Mouse (Mus musculus) small intestine, adult 2 months (tissue): Measurements from ENCODE around the gene Lypd4. TPM values are rescaled to one million over a fixed set of nuclear protein-coding genes. Genes with fewer than 3 reads are reported as not detected.
"Not testable (repeated sequence)": the region's sequence is repeated elsewhere in the genome, so short reads cannot be mapped to it uniquely, and the experiment has no call there.

ENCODE experiments used
- H3K27ac ChIP-seq: fragments of 200-500 bp; 2 replicates; pipeline ENCODE4 v1.5.1; 2012; ENCODE audit warnings: low read depth, low read length, control low read depth, inconsistent platforms; ENCODE audit not compliant: insufficient read depth
- H3K27me3 ChIP-seq: fragments of 200-500 bp; 2 replicates; pipeline ENCODE4 v1.6.1; 2012; ENCODE audit warnings: mild to moderate bottlenecking, moderate library complexity, low read length, inconsistent platforms; ENCODE audit not compliant: control insufficient read depth, insufficient read depth
- H3K36me3 ChIP-seq: fragments of 200-500 bp; 2 replicates; pipeline ENCODE4 v1.6.1; 2012; ENCODE audit warnings: mild to moderate bottlenecking, low read length, control low read depth, inconsistent platforms; ENCODE audit not compliant: control insufficient read depth, insufficient read depth
- H3K4me1 ChIP-seq: fragments of 200-500 bp; 2 replicates; pipeline ENCODE4 v1.6.1; 2012; ENCODE audit warnings: low read length, inconsistent platforms, mixed read lengths; ENCODE audit not compliant: control insufficient read depth, insufficient read depth, insufficient read length
- H3K4me3 ChIP-seq: fragments of 200-500 bp; 2 replicates; pipeline ENCODE4 v1.5.1; 2012; ENCODE audit warnings: low read depth, mild to moderate bottlenecking, control low read depth, inconsistent platforms, low read length, moderate library complexity
- CTCF ChIP-seq: fragments of 200-500 bp; IDR thresholded peaks from 2 replicates; pipeline ENCODE4 v1.5.1; 2012; ENCODE audit warnings: low read depth, mild to moderate bottlenecking, control low read depth, inconsistent platforms, low read length, moderate library complexity, mixed read lengths; ENCODE audit not compliant: insufficient replicate concordance, insufficient read length; ENCODE audit errors: extremely low read depth
- POLR2A ChIP-seq: fragments of 200-500 bp; IDR thresholded peaks from 2 replicates; pipeline ENCODE4 v1.6.1; 2012; ENCODE audit warnings: low read depth, mild to moderate bottlenecking, control low read depth, inconsistent platforms, low read length, moderate library complexity
- WGBS: fragments of 180-500 bp; shearing (Covaris S2); methylation state at CpG from one replicate; pipeline ENCODE4 v1.1.7; 2018; 5-methylcytosine and 5-hydroxymethylcytosine counted together
- polyA plus RNA-seq: library from polyadenylated mRNA; depleted of rRNA; stranded (reverse); fragments of >200 nt; gene quantifications from 2 replicates; pipeline ENCODE4 v1.2.3, GENCODE M21; 2012

The Lypd4 gene
- polyA plus RNA-seq, 1 experiment: not detected

DNA sequence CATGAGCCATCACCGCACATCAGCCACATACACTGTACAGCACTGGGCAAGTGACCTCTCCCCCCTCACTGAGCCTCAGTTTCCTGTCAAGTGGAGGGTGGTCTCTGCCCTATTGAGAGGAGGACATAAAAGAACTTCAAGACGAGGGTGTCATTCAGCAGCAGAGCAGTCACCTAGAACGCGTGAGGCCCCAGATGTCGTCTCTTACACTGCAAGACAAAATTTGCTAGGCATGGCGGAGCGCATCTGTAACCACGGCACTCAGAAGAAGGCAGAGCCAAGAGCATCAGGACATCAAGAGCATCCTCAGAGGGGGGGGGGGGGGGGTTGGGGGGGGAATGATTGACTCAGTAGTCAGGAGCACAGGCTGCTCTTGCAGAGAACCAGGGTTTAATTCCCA is 26.5 kb upstream of the Lypd4 start:
- H3K4me1 ChIP-seq: no peaks in the 10 kb centered on the region
- 90% methylated on average over 8 of the region's 8 CpGs for WGBS
- H3K27me3 ChIP-seq: no peaks in the 10 kb centered on the region
- no peaks in the 10 kb centered on the region for H3K36me3 ChIP-seq
- no peak overlapping the region for H3K27ac ChIP-seq
- TF ChIP-seq CTCF: no peak
- no peak for TF ChIP-seq POLR2A
- no peak overlapping the region for H3K4me3 ChIP-seq

DNA sequence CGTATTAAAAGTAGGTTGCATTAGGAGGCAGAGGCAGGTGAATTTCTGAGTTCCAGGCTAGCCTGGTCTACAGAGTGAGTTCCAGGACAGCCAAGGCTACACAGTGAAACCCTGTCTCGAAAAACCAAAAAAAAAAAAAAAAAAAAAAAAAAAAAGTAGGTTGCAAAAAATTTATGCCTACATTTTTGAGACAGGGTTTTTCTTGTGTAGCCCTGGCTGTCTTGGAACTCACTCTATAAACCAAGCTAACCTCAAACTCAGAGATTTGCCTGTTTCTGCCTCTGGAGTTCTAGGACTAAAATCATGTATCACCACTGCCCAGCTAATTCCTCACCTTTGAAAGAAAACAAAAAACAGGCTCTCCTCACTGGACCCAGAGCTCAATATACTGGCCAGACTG is 26.0 kb upstream of the Lypd4 start:
- H3K27ac ChIP-seq, H3K4me1 ChIP-seq, H3K27me3 ChIP-seq, H3K36me3 ChIP-seq, H3K4me3 ChIP-seq: not testable (repeated sequence)
- WGBS: 81% methylated on average over 2 of the region's 2 CpGs

DNA sequence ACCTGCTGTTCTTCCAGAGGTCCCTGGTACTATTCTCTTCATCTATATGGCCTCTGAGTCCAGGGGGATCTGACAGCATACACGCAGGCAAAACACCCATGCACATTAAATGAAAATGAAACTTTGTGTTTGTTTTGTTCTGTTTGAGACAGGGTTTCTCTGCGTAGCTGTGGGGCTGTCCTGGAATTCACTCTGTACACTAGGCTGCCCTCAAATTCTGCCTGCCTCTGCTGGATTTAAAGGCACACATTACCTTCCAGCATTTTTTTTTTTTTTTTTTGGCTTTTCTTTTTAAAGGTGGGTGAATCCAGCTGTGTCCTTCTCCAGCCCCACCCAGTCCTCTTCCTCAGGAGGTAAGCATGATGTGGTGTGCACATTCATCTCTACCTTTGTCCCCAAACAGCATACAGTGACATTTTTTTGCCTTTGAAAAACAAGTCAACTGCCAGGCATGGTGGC is 22.4 kb upstream of the Lypd4 start:
- 48% methylated on average over 2 of the region's 2 CpGs for WGBS
- H3K27me3 ChIP-seq: no peaks in the 10 kb centered on the region
- H3K4me3 ChIP-seq: no peak overlapping the region
- peaks cover 27% of the 10 kb centered on the region for H3K36me3 ChIP-seq
- TF ChIP-seq CTCF: no peak
- TF ChIP-seq POLR2A: no peak
- no peak overlapping the region for H3K27ac ChIP-seq
- H3K4me1 ChIP-seq: no peaks in the 10 kb centered on the region

DNA sequence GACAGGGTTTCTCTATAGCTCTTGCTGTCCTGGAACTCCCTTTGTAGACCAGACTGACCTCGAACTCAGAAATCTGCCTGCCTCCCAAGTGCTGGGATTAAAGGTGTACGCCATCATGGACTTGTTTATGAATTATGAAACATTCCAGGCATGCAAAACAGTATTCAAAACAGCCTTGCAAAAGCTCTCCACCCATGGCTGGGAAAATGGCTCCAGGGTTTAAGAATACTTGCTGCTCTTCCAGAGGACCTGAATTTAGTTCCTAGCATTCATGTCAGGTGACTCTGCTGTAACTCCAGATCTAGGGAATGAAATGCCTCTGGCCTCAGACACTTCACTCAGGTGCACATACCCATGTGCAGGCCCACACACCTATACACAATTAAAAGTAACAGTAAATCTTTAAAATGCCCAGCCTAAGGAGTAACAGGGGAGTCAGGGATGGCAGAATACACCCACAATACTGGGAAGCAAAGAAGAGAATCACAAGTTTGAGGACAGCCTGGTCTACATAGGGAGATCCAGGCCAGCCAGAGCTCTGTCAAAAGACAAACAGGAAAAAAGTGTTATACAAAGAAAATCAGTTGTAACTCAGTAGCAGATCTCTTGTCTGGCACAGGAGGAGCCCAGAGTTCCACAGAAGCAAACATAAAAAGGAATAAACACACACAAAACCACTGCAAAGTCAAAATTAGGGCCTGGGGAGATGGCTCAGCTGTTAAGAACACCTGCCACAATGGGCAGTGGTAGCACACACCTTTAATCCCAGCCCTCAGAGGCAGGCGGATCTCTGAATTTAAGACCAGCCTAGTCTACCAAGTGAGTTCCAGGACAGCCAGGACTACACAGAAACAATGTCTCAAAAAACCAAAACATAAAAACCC is 21.7 kb upstream of the Lypd4 start:
- 70% methylated on average over 3 of the region's 3 CpGs for WGBS
- Histone ChIP-seq H3K4me1 (no peaks in the 10 kb centered on the region), H3K27ac (no peak overlapping the region), H3K4me3 (no peak overlapping the region), H3K27me3 (no peaks in the 10 kb centered on the region), H3K36me3 (peaks cover 34% of the 10 kb centered on the region)
- no peak for TF ChIP-seq POLR2A
- no peak for TF ChIP-seq CTCF

DNA sequence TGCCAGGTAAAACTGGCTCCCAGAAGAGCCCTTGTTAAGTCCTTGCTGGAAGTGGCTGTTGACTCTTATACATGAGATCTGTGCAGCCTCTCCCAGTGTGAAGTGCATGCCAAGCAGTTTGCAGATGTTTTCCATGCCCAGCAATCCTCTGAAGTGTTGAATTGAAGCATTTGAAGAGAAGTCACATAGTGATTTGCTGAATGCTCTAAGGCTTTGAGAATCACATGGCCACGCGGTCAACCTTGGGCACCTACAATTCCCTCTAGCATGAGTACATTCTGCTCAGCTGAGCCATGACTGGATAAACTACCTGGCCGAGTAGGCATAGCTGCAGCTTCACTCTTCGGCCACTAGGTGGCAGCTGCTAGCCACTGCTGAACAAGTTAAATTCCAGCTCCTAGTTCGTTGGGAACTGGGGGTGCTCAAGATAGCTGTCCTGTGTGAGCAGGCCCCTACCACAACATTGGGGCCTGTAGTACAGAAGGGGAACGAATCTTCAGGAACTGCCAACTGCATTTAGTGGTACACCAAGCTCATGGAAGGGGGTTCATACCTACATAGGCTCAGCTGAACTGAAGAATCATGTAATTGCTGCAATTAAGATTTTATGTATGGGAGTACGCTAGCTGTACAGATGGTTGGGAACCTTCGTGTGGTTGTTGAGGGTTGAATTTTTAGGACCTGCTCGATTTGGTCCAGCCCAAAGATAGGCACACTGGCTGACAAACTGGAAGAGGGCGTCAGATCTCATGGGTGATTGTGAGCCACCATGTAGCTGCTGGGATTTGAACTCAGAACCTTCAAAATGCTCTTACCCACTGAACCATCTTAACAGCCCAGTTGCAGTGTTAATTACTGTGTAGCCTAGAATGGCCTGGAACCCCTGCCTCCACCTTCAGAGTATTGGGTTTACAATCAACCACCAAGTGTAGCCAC is 20.8 kb upstream of the Lypd4 start:
- H3K4me3 ChIP-seq: no peak overlapping the region
- TF ChIP-seq CTCF: peak; percentile 98; the same call in 1 of the 2 replicates
- TF ChIP-seq POLR2A: no peak
- H3K27ac ChIP-seq: no peak overlapping the region
- no peaks in the 10 kb centered on the region for H3K27me3 ChIP-seq
- 24% methylated on average over 10 of the region's 10 CpGs for WGBS
- H3K4me1 ChIP-seq: peaks cover 2% of the 10 kb centered on the region; the same call in 1 of the 2 replicates
- peaks cover 42% of the 10 kb centered on the region for H3K36me3 ChIP-seq

DNA sequence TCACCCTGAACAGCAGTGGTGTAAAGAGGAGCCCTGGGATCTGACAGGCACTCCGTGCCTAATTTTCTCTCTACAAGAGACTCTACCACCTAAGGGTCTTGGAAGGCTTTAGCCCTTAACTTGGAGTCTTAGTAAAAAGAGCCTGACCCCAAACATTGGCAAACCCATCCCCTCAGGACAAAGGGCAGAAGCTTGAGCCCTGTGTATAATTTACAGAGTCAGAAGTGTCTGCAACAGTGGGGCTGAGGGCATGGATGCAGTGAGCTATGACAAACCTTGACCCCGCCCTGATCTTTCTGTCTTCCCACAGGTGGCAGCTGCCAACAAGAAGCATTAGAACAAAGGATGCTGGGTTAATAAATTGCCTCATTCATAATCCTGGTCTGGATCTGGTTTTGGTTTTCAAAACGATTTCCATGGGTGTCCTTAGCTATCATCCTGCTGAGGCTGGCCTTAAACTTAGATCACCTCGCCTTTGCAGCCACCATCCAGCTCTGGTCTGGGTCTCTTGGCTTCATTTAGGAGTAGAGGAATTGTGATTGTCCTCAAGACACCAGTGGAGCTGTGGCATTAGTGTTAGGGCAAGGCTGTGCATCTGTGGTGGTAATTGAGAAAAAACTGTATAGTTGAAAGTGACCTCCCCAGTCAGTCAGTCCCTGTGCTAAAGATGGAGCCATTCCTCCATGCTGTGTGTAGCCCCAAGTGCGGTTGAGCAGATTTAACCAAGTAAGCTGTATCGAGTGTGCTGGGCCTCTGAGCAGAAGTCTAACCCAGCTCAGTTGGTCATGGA is 19.9 kb upstream of the Lypd4 start:
- WGBS: 71% methylated on average over 6 of the region's 6 CpGs
- no peak overlapping the region for H3K27ac ChIP-seq
- peaks cover 2% of the 10 kb centered on the region; the same call in 1 of the 2 replicates for H3K4me1 ChIP-seq
- no peak overlapping the region for H3K4me3 ChIP-seq
- no peaks in the 10 kb centered on the region for H3K27me3 ChIP-seq
- H3K36me3 ChIP-seq: peaks cover 43% of the 10 kb centered on the region
- no peak for TF ChIP-seq POLR2A
- no peak for TF ChIP-seq CTCF
